Mouse (Mus musculus): ENCODE results near the gene Gm14180. TPM values are rescaled to one million over a fixed set of nuclear protein-coding genes. Genes with fewer than 3 reads are reported as not detected.
"Not testable (repeated sequence)": the region's sequence is repeated elsewhere in the genome, so short reads cannot be mapped to it uniquely, and the experiment has no call there.

Gm14180 gene
- polyA plus RNA-seq (2014; fragmentation: Nextera tagmentation; extraction: Ambion mirVana), result not detected in 2 replicates

DNA sequence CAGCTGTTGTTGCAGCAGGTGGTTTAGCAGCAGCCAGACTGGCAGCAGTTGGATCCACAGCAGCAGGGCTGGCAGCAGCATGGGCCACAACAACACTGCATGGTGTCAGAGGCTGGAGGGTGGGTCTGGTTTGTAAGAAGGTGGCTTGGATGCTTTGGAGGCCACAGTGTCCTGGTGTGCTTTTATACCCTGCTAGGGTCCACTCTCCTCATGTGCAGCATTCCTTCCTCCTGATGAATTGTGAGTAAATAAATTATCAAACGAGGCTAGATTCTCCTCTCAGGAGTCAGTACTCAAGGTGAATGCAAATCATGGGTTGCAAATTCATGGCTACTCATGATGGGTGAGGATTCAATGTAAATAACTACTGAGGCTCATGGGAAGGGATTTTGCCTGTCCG, at the start of gene Gm14180:
Gene Gm14180 (minus strand): TSS at position 101 of the 400 bp plus-strand sequence.
- H3K27me3 ChIP-seq (ENCODE audit: control insufficient read depth, insufficient read depth, low read length), result no peaks in the 10 kb centered on the region
- no peak within 1 kb of the TSS for H3K4me3 ChIP-seq (ENCODE audit: low read depth, low read length)
- no peak within 1 kb of the TSS for H3K27ac ChIP-seq (ENCODE audit: low read depth, low read length)
- H3K9me3 ChIP-seq (ENCODE audit: control insufficient read depth, low read length), result no peaks in the 10 kb centered on the region
- no peaks in the 10 kb centered on the region for H3K4me1 ChIP-seq (ENCODE audit: control insufficient read depth, insufficient read depth, low read length)
- H3K4me2 ChIP-seq, result no peak within 1 kb of the TSS
- H3K36me3 ChIP-seq (ENCODE audit: control insufficient read depth, insufficient read depth, low read length), result no peaks in the 10 kb centered on the region
- no peak for DNase-seq (ENCODE audit: low spot score, missing footprints)
- no peak within 1 kb of the TSS for H3K9ac ChIP-seq (ENCODE audit: low read length)
- no peak for ATAC-seq (ENCODE audit: low FRiP score)
- WGBS, result 75% methylated on average over 2 of the region's 2 CpGs

DNA sequence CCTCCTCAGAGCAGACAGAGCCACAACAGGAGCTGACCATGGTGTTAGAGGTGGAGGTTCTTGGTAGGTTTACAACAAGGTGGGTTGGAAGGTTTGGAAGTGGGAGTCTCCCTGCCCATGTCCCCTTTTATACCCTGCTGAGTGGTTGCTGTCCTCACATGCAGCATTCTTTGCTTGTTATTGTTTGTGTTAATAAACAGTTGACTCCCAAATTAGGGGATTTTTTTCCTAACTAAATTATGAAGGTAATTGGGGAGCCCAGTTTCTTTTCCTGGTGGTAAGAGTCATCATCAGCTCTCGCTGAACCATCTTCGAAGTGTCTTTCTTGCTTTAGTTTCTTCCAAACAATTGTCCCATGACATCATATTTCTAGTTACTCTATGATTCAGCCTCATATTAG, 46.5 kb upstream of the Gm14180 start, which contains the start of gene Krtap4-8:
Gene Krtap4-8 (minus strand): TSS at position 101 of the 400 bp plus-strand sequence.
- DNase-seq (ENCODE audit: low spot score, missing footprints) (no peak), ATAC-seq (ENCODE audit: low FRiP score) (no peak)
- Histone ChIP-seq H3K9me3 (ENCODE audit: control insufficient read depth, low read length) (no peaks in the 10 kb centered on the region), H3K27me3 (ENCODE audit: control insufficient read depth, insufficient read depth, low read length) (no peaks in the 10 kb centered on the region), H3K36me3 (ENCODE audit: control insufficient read depth, insufficient read depth, low read length) (no peaks in the 10 kb centered on the region), H3K27ac (ENCODE audit: low read depth, low read length) (no peak within 1 kb of the TSS), H3K4me2 (no peak within 1 kb of the TSS), H3K4me1 (ENCODE audit: control insufficient read depth, insufficient read depth, low read length) (peaks cover 4% of the 10 kb centered on the region), H3K9ac (ENCODE audit: low read length) (no peak within 1 kb of the TSS), H3K4me3 (ENCODE audit: low read depth, low read length) (no peak within 1 kb of the TSS)
- WGBS, result 92% methylated on average over 2 of the region's 2 CpGs

DNA sequence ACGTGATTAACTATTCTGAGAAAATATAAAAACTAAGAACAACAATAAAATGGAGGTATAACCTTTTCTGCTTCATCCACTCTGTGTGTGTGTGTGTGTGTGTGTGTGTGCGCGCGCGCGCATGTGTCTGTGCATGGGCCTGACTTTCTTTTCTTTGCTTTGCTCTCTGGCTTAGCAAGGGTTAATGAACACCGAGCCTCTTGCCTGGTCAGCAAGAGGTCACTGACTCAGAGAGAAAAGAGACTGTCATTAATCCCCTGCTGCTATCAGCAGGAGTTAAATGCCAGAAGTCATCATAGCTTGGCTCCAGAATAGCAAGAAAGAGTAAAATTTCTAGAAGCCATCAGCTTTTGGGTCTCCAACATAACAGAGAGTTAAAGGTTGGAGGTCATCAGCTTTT, 44.3 kb upstream of the Gm14180 start:
- no peak overlapping the region for H3K9ac ChIP-seq (ENCODE audit: low read length)
- H3K4me2 ChIP-seq, result no peak overlapping the region
- 66% methylated on average over 7 of the region's 7 CpGs for WGBS
- H3K4me1 ChIP-seq (ENCODE audit: control insufficient read depth, insufficient read depth, low read length), result peaks cover 4% of the 10 kb centered on the region
- no peak overlapping the region for H3K27ac ChIP-seq (ENCODE audit: low read depth, low read length)
- no peaks in the 10 kb centered on the region for H3K36me3 ChIP-seq (ENCODE audit: control insufficient read depth, insufficient read depth, low read length)
- H3K27me3 ChIP-seq (ENCODE audit: control insufficient read depth, insufficient read depth, low read length), result no peaks in the 10 kb centered on the region
- no peaks in the 10 kb centered on the region for H3K9me3 ChIP-seq (ENCODE audit: control insufficient read depth, low read length)
- ATAC-seq (ENCODE audit: low FRiP score) (no peak), DNase-seq (ENCODE audit: low spot score, missing footprints) (no peak)
- no peak overlapping the region for H3K4me3 ChIP-seq (ENCODE audit: low read depth, low read length)

DNA sequence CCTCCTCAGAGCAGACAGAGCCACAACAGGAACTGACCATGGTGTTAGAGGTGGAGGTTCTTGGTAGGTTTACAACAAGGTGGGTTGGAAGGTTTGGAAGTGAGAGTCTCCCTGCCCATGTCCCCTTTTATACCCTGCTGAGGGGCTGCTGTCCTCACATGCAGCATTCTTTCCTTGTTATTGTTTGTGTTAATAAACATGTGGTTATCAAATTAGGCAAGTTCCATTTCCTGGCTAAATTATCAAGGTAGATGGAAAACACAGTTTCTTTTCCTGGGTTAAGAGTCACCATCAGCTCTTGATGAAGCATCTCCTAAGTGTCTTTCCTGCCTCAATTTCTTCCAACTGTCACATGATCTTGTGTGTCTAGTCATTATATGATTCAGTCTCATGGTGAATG, 38.7 kb upstream of the Gm14180 start, which contains the start of gene Gm11595:
Gene Gm11595 (minus strand): TSS at position 101 of the 400 bp plus-strand sequence.
- H3K9ac ChIP-seq (ENCODE audit: low read length); ATAC-seq (ENCODE audit: low FRiP score): not testable (repeated sequence)

DNA sequence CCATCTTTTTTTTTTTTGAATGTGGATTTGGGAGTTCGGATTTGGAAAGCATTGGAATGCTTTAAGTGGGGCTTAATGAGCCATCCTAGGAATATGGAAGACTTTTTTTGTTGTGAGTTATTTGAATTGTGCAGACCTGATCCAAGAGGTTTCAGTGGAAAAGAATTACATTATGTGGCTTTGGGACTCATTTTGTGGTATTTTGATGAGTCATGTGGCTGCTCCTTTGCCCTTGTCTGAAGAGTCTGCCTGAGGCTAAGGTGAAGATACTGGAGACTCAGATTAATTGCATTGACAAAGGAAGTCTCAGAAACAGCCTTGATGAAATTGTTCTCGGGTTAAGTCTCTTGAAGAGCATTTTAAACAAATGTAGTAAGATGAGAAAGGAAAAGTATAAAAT, 34.3 kb upstream of the Gm14180 start:
- 72% methylated on average over 2 of the region's 2 CpGs for WGBS
- Histone ChIP-seq H3K36me3 (ENCODE audit: control insufficient read depth, insufficient read depth, low read length) (no peaks in the 10 kb centered on the region), H3K27ac (ENCODE audit: low read depth, low read length) (no peak overlapping the region)

More for the DNA sequence above, 38.7 kb upstream of the Gm14180 start, which contains the start of gene Gm11595:
- DNase-seq (ENCODE audit: low spot score, missing footprints); H3K4me2 ChIP-seq; H3K9me3 ChIP-seq (ENCODE audit: control insufficient read depth, low read length); H3K27me3 ChIP-seq (ENCODE audit: control insufficient read depth, insufficient read depth, low read length); H3K36me3 ChIP-seq (ENCODE audit: control insufficient read depth, insufficient read depth, low read length); H3K4me1 ChIP-seq (ENCODE audit: control insufficient read depth, insufficient read depth, low read length); H3K4me3 ChIP-seq (ENCODE audit: low read depth, low read length); H3K27ac ChIP-seq (ENCODE audit: low read depth, low read length): not testable (repeated sequence)

DNA sequence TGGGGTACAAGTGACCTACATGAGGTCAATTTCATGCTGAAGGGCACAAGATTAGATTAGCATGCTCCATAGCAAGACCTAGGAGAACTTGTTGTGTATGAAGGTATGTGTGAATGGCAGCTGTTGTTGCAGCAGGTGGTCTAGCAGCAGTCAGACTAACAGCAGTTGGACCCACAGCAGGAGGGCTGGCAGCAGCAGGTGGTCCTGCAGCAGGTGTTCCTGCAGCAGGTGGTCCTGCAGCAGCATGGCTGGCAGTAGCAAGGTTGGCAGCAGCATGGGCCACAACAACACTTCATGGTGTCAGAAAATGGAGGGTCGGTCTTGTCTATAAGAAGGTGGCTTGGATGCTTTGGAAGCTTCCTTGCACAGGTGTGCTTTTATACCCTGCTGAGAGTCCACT, 24.8 kb upstream of the Gm14180 start:
- H3K36me3 ChIP-seq (ENCODE audit: control insufficient read depth, insufficient read depth, low read length), result no peaks in the 10 kb centered on the region
- DNase-seq (ENCODE audit: low spot score, missing footprints), result no peak
- H3K4me3 ChIP-seq (ENCODE audit: low read depth, low read length), result no peak overlapping the region
- 95% methylated on average over 1 of the region's 1 CpGs for WGBS
- no peak overlapping the region for H3K4me2 ChIP-seq
- H3K27ac ChIP-seq (ENCODE audit: low read depth, low read length), result no peak overlapping the region
- no peak for ATAC-seq (ENCODE audit: low FRiP score)
- no peaks in the 10 kb centered on the region for H3K27me3 ChIP-seq (ENCODE audit: control insufficient read depth, insufficient read depth, low read length)
- no peaks in the 10 kb centered on the region for H3K4me1 ChIP-seq (ENCODE audit: control insufficient read depth, insufficient read depth, low read length)
- H3K9ac ChIP-seq (ENCODE audit: low read length), result no peak overlapping the region
- H3K9me3 ChIP-seq (ENCODE audit: control insufficient read depth, low read length), result no peaks in the 10 kb centered on the region

More for the DNA sequence above, 34.3 kb upstream of the Gm14180 start:
- Histone ChIP-seq H3K4me2 (no peak overlapping the region), H3K9ac (ENCODE audit: low read length) (no peak overlapping the region), H3K4me3 (ENCODE audit: low read depth, low read length) (no peak overlapping the region), H3K27me3 (ENCODE audit: control insufficient read depth, insufficient read depth, low read length) (no peaks in the 10 kb centered on the region), H3K4me1 (ENCODE audit: control insufficient read depth, insufficient read depth, low read length) (no peaks in the 10 kb centered on the region), H3K9me3 (ENCODE audit: control insufficient read depth, low read length) (no peaks in the 10 kb centered on the region)
- no peak for DNase-seq (ENCODE audit: low spot score, missing footprints)
- no peak for ATAC-seq (ENCODE audit: low FRiP score)

DNA sequence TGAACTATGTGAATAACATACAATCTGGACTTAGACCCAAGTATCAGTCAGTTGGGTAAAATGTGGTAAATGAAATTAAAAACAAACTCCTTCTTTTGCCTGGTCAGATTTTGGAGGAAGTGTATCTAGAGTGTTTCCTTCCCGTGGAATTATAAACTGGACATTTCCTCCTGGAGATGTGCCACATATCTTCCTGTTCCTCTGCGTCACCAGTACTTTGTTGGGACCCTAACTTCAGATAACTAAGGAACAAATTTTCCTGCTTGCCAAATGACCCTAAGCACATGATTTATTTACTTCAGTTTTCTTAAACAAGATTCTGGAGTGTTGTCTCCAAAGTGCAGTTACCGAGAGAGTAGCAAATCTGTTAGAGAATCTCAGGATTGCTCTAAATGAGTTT, 9.9 kb upstream of the Gm14180 start:
- 90% methylated on average over 3 of the region's 3 CpGs for WGBS
- ATAC-seq (ENCODE audit: low FRiP score) (no peak), DNase-seq (ENCODE audit: low spot score, missing footprints) (no peak)
- H3K36me3 ChIP-seq (ENCODE audit: control insufficient read depth, insufficient read depth, low read length), result no peaks in the 10 kb centered on the region
- H3K4me2 ChIP-seq, result no peak overlapping the region
- H3K9me3 ChIP-seq (ENCODE audit: control insufficient read depth, low read length), result no peaks in the 10 kb centered on the region
- H3K9ac ChIP-seq (ENCODE audit: low read length), result no peak overlapping the region
- no peaks in the 10 kb centered on the region for H3K4me1 ChIP-seq (ENCODE audit: control insufficient read depth, insufficient read depth, low read length)
- H3K27ac ChIP-seq (ENCODE audit: low read depth, low read length), result no peak overlapping the region
- H3K27me3 ChIP-seq (ENCODE audit: control insufficient read depth, insufficient read depth, low read length), result no peaks in the 10 kb centered on the region
- no peak overlapping the region for H3K4me3 ChIP-seq (ENCODE audit: low read depth, low read length)

DNA sequence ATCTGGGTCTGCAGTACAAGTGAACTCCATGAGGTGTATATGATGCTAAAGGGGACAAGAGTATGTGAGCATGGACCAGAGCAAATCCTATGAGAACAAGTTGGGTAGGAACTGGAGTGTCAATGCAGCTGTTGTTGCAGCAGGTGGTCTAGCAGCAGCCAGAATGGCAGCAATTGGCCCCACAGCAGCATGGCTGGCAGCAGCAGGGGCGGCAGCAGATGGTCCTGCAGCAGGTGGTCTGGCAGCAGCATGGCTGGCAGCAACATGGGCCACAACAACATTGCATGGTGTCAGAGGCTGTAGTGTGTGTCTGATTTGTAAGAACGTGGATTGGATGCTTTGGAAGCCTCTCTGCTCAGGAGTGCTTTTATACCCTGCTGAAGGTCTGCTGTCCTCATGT, 10.0 kb downstream of the Gm14180 start:
- H3K4me3 ChIP-seq (ENCODE audit: low read depth, low read length), result no peak overlapping the region
- no peak overlapping the region for H3K27ac ChIP-seq (ENCODE audit: low read depth, low read length)
- ATAC-seq (ENCODE audit: low FRiP score) (no peak), DNase-seq (ENCODE audit: low spot score, missing footprints) (no peak)
- H3K9me3 ChIP-seq (ENCODE audit: control insufficient read depth, low read length), result no peaks in the 10 kb centered on the region
- H3K27me3 ChIP-seq (ENCODE audit: control insufficient read depth, insufficient read depth, low read length), result no peaks in the 10 kb centered on the region
- H3K36me3 ChIP-seq (ENCODE audit: control insufficient read depth, insufficient read depth, low read length), result no peaks in the 10 kb centered on the region
- H3K9ac ChIP-seq (ENCODE audit: low read length), result no peak overlapping the region
- no peaks in the 10 kb centered on the region for H3K4me1 ChIP-seq (ENCODE audit: control insufficient read depth, insufficient read depth, low read length)
- WGBS, result 77% methylated on average over 2 of the region's 2 CpGs
- no peak overlapping the region for H3K4me2 ChIP-seq

DNA sequence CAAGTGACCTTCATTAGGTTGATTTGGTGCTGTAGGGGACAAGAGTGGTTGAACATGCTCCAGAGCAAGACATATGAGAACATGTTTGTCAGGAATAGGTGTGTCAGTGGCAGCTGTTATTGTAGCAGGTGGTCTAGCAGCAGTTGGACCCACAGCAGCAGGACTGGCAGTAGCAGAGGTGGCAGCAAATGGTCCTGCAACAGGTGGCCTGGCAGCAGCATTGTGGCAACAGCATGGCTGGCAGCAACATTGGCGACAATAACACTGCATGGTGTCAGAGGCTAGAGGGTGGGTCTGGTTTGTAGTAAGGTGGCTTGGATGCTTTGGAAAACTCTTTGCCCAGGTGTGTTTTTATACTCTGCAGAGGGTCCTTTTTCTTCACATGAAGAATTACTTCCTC, 15.3 kb downstream of the Gm14180 start:
- H3K4me1 ChIP-seq (ENCODE audit: control insufficient read depth, insufficient read depth, low read length), result no peaks in the 10 kb centered on the region
- no peak overlapping the region for H3K4me3 ChIP-seq (ENCODE audit: low read depth, low read length)
- no peaks in the 10 kb centered on the region for H3K9me3 ChIP-seq (ENCODE audit: control insufficient read depth, low read length)
- H3K27me3 ChIP-seq (ENCODE audit: control insufficient read depth, insufficient read depth, low read length), result no peaks in the 10 kb centered on the region
- no peak overlapping the region for H3K4me2 ChIP-seq
- no peak for ATAC-seq (ENCODE audit: low FRiP score)
- no peak for DNase-seq (ENCODE audit: low spot score, missing footprints)
- no peaks in the 10 kb centered on the region for H3K36me3 ChIP-seq (ENCODE audit: control insufficient read depth, insufficient read depth, low read length)
- no peak overlapping the region for H3K27ac ChIP-seq (ENCODE audit: low read depth, low read length)
- H3K9ac ChIP-seq (ENCODE audit: low read length), result no peak overlapping the region
- WGBS, result 74% methylated on average over 1 of the region's 1 CpGs

DNA sequence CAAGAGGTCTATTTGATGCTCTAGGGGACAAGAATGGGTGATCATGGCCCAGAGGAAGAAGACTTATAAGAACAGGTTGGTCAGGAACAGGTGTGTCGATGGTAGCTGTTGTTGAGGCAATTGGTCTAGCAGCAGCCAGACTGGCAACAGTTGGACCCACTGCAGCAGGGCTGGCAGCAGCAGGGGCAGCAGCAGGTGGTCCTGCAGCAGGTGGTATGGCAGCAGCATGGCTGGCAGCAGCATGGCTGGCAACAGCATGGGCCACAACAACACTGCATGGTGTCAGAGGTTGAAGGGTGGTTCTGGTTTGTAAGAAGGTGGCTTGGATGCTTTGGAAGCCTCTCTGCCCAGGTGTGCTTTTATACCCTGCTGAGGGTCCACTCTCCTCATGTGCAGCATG, 43.6 kb downstream of the Gm14180 start, which contains the start of gene Gm14190:
Gene Gm14190 (minus strand): TSS at position 278 of the 400 bp plus-strand sequence.
- Histone ChIP-seq H3K4me1 (ENCODE audit: control insufficient read depth, insufficient read depth, low read length) (no peaks in the 10 kb centered on the region), H3K36me3 (ENCODE audit: control insufficient read depth, insufficient read depth, low read length) (no peaks in the 10 kb centered on the region), H3K27ac (ENCODE audit: low read depth, low read length) (no peak within 1 kb of the TSS), H3K9ac (ENCODE audit: low read length) (no peak within 1 kb of the TSS), H3K9me3 (ENCODE audit: control insufficient read depth, low read length) (no peaks in the 10 kb centered on the region), H3K4me3 (ENCODE audit: low read depth, low read length) (no peak within 1 kb of the TSS), H3K27me3 (ENCODE audit: control insufficient read depth, insufficient read depth, low read length) (no peaks in the 10 kb centered on the region), H3K4me2 (no peak within 1 kb of the TSS)
- ATAC-seq (ENCODE audit: low FRiP score) (no peak), DNase-seq (ENCODE audit: low spot score, missing footprints) (no peak)
- WGBS, result 74% methylated on average over 1 of the region's 1 CpGs

All from midbrain, embryonic 11.5 days (tissue).